Mouse (Mus musculus): ENCODE measurements around the gene Slc13a5.

Slc13a5 gene

DNA sequence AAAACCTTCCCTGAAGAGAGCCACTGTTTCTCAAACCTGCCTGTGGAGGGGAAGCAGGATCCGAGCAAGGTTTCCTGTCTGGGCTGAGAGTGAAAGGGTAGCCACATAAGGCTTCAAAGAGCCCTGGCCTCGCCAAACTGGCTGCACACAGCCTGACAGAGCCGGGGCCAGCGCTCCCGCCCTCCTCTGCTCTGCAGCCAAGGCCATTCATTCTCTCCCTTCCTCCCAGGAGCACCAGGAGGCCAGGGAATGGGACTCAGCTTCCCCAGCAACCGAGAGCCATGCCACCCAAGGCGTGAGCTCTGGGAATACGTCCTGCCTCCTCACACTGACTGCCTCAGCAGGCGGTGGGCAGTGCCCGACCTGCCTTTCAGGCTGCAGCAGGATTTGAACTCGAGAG lies 1.5 kb downstream of the Slc13a5 start:
- no peak for DNase-seq (ENCODE audit: low read depth)

DNA sequence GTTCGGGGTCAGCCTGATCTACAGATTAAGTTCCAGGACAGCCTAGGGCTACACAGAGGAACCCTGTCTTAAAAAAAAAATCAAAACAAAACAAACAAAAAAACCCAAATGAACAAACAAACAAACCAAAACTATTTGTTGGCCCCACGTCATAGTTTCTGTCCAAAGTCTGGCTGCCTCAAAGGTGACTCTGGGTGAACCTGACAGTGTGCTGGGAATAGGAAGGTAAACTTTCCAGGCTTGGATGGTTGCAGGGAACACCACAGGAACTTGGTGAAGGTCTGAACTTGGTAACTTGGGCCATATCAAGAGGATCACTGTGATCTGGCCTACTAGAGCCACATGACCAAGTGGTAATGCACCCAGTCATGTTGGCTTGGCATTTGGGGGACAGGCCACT lies 10.6 kb downstream of the Slc13a5 start:
- no peak for DNase-seq (ENCODE audit: low read depth)

DNA sequence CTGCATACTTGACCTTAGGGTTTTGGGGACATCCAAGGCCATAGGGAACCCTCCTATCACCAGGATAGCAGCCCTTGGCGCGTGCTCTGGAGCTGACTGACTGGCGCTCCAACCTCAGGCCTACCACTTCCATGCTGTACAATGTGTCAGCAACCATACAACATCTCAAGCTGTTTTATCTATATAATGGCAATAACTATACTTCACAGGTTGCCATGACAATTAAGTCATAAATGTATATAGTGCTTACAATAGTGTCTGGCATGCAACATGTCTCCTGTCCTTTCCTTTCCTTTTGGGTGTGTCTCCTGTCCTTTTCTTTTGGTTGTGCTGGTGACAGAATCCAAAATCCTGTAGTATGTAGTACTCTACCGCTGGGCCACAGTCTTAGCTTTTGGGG lies 11.4 kb downstream of the Slc13a5 start:
- DNase-seq (ENCODE audit: low read depth) = no peak

DNA sequence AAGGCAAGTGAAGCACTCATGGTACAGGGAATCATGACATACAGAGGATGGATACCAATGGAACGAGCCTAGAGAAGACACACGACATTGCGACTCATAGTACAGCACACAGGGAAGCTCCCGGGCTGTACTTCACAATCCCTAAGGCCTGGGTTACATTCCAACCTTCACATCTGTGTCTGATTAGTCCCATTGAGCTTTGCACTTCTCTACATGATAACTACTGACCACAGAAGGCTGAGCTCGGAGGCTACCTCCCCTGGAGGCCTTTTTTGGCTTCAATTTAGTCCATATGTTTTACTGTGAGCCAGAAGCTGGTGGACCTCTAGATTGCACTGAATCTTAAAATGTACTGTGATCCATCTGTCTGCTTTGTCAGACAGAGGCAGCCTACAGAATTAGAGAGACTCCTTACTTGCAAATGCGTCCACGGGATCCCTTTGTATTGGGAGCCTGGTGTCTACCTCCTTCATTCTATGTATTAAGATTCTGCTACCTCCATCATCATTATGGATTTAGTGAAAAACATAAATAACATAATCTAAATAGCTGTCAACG lies 21.7 kb downstream of the Slc13a5 start:
- DNase-seq (ENCODE audit: low read depth) = no peak

DNA sequence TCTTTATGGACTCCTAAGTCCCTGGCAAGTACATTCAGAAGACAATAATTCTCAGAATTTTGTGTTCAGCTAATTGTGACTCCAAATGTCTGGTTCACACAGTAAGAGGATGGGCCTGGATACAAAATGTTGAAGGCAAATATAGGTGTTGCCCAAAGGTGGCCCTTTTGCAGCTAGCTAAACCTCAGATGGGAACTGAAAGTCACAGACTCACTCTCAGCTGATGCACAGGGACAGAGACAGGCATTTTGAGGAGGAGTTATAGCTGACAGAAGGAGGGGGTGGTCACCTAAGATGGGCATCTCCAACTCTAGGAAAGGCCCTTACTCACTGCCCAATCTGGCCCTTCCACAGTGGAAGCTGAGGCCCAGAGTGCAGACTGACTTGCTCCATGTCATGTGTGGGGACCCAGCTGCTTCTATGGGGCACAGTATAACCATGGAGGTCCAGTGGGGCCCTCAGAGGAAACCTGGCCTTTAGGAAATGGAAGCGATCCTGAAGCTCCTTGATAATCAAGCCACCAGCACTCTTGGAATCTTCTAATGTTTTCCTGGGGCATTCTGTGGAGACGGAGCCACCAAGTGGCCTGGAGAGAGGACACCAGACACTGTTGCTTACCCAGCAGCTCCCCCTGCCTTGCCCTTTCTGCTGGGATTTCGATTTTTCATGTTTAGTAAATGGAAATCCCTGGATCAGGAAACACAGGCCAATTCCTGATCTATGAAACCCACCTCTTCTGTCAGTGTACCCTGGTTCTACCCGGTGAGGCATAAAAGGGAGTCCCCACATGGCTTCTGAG lies 26.8 kb downstream of the Slc13a5 start:
- no peak for DNase-seq (ENCODE audit: low read depth)

DNA sequence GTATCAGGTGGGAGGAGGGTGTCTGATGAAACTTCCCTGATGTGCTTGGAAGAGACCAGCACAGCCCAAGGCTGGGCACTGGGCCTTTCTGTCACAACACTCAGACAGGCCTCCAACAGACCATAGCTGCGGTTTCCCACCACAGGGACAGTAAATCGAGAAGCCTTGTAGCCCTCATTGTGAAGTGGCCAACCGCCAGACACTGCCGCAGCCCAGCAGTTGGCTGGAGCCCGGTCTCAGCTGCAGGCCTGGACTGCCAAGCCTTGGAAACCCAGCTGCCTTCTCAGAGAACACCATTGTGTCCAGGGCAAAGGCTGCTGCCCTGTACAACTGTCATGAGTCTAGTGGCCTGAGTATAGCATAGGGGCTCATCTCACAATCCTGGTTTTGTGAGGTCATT lies 33.0 kb downstream of the Slc13a5 start:
- DNase-seq (ENCODE audit: low read depth) = peak; percentile 36

DNA sequence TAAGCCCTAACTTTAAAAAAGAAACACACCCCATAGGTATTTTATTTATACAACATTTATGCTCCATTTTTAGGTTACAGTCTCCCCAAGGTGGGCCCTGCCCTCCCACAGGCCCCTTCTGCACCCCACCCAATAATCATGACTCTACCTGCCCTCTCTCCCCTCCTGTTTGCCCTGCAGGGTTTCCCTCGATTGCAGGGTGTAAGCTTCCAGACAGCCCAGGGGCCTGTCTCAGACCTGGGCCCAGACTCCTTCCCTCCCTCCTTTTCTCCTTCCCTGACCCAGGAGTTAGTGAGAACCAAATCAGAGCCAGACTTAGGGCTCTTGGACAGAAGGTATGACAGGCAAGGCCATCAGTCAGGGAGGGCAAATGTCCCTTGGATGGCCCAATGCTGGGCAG lies 34.0 kb downstream of the Slc13a5 start:
- no peak for DNase-seq (ENCODE audit: low read depth)

DNA sequence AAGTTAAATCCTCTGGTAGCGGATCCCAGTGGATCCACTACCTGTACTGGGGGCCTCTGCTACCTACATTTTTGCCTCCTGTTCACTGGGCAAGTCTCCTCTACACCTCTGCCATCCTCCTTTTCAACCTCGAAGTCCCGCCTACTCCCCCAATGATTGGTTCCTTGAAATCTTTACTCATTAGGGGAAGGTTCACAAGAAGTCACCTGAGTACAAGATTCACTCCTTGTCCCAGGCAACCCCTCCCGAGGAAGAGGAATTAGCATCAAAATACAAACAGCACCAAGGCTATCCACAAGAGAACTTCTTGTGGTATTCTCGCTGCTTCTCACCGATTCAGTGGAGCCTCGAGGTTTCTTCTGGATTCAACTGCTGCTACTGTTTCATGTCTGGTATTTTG lies 35.0 kb downstream of the Slc13a5 start:
- DNase-seq (ENCODE audit: low read depth) = no peak

DNA sequence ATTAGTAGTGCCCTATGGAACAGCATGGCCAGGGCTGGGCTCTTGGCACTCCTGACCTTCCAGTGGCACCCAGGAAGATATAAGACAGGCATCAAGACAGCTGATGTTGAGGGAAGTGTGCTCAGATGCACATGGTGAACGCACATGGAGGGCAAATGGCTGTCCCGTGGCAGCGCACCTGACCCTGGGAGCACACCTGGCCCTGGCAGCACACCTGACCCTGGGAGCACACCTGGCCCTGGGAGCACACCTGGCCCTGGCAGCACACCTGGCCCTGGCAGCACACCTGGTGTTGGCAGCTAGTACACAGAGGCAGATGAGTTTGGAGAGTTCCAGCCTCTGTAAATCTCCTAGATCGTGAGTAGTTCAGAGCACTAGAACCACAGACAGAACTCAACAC lies 38.5 kb downstream of the Slc13a5 start:
- DNase-seq (ENCODE audit: low read depth) = no peak

DNA sequence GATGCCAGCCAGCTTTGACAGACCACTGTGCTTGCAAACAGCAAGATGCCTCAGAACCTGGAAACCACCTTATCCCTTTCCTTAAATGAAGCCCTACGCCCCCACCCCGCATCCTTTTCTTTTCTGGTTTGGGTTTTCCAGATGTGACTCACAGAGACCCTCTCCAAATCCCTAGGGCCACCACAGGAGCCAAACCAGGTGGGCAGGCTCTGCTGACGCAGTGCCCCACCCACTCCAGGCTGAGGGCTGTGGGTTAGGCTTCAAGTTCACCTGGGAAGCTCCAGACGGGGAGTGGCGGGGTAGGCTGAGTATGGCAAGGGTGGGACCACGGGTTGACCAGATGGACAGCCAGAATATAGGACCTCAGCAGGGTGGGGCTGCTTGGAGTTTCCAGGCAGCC lies 40.1 kb downstream of the Slc13a5 start:
- DNase-seq (ENCODE audit: low read depth) = no peak

DNA sequence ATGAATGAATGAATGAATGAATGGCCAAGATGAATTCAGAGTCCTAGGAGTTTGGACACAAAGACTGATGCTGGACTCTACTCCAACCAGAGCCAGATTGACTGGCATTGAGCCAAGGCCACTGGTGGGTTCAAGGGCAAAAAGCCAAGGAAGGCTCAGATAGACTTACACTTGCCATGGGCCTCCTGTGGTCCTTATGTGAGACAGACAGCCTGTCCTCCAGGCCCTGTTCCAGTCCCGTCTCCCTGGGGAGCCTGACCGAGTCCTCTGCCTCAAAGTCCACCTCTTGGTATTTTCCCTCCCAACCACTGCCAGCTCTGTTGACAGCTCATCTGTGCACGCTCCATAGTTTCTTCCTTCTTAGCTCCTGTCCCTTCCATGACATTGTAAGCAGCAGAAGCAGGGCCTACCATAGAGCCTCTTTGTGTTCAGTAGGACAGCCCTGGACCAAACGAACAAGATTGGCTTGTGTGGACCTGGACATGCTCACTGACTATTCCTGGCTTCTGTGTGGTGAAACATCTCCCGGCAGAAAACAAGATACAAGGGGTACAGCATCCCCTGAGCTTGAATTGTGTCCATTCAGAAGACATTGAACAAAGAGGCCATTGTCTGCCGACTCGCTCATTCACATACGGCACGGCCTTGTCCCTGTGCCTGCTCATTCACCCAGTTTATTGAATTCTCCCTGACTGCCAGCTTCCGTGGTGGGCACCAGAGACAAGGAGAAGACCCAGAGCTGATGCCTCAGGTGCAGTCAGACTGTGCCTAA lies 40.8 kb downstream of the Slc13a5 start:
- no peak for DNase-seq (ENCODE audit: low read depth)

DNA sequence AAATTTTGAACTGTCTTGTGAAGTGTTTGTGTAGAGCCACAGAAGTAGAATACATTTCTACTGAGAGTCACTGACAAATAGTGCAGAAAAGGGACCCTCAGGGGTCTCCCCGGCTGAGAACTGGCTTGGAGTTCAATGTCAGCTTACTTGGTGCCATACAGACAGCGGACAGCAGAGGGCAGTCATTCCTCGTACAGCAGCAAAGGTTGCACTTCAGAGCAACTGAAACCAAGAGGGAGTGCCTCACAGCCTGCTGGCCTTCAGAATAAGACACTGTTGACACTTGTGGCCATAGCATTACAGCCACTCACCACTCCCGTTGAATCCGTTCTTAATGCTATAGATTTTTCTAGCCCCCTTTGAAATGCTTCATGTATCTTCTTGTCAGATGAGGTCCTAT lies 42.2 kb downstream of the Slc13a5 start:
- DNase-seq (ENCODE audit: low read depth) = peak; percentile 84

DNA sequence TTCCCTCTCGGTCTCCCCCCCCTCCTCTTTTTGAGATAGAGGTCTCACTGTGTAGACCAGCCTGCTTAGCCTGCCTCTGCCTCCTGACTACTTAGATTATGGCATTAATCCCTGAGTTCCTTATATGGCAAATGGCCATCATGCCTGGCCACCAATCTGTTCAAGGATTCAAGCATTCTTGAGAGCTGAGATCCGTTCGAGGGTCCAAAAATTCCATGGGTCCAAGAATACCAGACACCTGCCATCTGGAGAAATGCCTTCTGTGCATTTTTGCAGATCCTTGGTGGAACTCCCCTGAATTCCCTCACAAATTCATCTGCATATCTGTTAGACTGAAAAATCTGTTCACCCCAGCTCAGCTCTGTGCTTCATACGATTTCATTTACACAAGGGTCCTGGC lies 43.6 kb downstream of the Slc13a5 start:
- no peak for DNase-seq (ENCODE audit: low read depth)

DNA sequence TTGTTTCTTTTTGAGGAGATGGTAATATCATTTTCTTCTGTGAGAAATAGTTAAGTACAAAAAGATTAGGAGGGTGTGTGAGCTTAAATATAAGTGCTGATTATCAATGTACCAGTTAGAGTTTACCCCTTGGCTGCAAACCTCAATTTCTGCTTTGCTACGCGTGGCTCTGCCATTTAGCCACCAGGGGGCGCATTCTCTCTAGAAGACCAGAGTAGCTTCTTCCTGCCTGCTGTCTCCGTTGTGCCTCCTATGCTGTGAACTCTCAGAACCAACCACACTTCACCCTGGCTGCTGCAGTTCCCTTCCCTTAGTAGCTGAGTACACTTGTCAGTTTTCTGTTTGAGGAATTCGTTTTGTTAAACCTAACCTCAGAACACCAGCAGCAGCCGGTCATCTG lies 45.7 kb downstream of the Slc13a5 start:
- DNase-seq (ENCODE audit: low read depth) = peak; percentile 83

DNA sequence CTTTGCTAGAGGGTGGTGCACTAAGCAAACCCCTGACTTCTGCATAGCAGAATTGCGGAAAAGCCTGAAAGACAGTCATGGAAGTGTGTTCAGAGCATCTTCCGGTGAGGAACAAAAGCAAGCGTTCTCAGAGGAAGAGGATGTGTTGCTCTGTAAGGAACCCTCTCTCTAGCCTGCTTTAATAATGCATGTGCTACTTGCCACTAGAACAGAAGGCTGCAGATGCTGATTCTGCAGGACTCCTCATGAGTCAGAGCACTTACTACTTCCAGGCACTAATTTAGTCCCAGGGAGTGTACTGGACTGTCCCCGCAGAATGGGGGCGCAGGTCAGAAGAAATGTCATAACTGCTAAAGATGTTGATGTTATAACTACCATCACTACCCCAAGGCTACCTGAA lies 49.9 kb downstream of the Slc13a5 start:
- DNase-seq (ENCODE audit: low read depth) = peak; percentile 11

DNA sequence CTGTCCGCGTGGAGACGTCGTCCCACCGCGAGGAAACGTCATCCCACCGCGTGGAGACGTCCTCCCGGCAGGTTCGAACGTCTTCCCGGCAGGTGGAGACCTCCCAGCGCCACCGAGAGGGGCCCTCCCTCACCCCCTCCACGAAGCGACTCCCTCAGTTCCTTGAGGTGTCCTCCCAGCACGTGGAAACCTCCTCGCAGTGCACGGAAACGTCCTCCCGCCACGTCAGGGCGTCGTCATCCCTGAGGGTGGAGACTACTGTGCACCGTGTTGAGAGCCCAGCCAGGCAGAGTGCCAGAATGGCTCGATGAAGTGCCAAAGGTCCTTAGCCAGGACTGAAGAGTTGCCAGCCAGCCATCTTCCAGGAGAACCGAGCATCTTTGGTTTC lies 51.6 kb downstream of the Slc13a5 start, which contains the start of gene Med31:
Gene Med31 (minus strand): TSS at position 183 of the 388 bp plus-strand sequence.
- DNase-seq (ENCODE audit: low read depth) = peak; percentile 67

DNA sequence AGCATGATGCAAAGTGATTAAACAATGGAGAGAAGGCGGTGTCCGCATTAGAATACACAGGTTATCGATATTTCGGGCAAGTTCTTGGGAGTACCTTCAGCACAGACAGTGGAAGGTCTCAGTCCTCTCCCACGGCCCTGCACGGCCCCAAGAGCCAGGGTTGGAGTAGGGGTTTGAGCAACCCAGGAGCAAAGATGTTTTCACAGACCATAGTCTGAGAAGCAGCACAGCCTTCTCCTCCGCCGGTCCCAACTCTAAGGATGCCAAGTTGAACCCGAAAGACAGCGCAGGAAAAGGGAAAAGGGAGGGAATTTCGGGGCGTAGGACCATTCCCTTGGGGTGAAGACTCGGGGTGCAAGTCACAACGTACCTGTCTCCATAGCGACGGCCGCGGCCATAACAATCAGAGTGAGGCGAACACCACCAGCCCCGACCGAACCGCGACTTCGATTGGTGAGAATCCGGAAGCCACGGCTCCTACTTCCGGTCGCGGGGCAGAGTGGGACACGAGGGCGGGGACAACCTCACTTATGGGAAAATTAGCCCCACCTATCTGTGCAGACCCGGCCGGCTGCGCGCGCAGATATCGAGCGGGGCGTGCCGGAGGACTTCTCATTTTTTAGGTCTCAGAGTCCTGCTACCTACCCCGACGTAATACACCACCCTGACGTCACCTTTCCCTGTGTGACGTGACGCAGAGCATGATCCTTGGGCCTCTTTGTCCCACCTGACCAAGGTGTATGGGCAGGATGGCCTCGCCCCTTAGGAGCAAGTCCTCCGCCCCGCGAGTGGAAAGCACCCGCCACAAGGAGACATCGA lies 52.2 kb downstream of the Slc13a5 start:
- peak; percentile 97 for DNase-seq (ENCODE audit: low read depth)

DNA sequence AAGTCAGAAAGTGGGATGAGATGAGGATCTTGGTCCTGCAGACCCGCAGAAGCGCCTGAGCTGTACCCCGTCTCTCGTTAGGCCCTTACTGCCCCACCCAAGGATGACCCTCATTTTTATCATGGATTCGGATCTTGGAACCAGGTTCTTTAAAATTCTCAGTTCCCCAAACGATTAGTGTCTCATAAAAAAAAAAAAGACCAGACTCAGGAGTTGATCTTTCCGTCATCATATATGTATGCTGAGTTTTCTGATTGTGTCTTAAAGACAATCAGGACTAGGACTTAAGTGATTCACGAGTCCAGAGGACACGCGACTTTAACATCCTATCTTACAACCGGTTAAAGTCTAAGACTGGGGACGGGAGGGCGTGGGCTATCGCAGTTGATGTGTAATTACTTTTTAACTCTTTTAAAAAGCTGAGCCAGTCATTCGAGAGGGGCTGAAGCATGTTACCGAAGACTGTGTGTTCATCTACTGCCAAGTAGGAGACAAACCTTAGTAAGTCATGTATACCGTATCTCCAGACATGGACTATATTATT lies 59.1 kb downstream of the Slc13a5 start:
- DNase-seq (ENCODE audit: low read depth) = peak; percentile 26

DNA sequence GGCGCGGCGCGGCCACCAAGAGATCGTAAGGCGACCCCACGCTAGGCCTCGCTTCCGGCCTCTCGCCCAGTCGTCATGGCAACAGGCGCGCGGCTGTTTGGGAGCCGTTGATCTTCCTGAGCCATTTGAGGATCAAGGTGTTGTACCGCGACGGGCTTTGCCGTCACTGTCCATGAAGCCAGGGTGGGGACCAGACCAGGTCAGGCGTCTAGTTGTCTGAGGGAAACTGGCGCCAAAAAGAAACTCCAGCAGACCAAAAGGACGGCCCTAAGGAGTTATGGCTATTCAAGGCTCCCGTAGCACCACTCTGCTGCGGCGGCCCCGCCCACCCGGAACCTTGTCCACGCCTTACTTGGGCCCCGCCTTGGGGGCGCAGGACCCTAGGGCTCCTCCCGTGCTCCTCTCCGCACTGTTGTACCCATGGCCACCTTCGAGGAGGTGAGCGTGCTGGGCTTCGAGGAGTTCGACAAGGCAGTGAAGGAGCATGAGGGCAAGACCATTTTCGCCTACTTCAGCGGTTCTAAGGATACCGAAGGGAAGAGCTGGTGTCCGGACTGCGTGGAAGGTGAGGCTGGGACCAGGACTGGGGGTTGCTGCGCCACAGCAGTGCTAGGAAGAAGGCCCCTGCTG lies 59.7 kb downstream of the Slc13a5 start, which contains the start of the genes 4933427D14Rik and Txndc17:
Gene 4933427D14Rik (minus strand): TSS at position 256 of the 630 bp plus-strand sequence.
Gene Txndc17 (plus strand): TSS at position 344 of the 630 bp plus-strand sequence.
- peak; percentile 90 for DNase-seq (ENCODE audit: low read depth)

DNA sequence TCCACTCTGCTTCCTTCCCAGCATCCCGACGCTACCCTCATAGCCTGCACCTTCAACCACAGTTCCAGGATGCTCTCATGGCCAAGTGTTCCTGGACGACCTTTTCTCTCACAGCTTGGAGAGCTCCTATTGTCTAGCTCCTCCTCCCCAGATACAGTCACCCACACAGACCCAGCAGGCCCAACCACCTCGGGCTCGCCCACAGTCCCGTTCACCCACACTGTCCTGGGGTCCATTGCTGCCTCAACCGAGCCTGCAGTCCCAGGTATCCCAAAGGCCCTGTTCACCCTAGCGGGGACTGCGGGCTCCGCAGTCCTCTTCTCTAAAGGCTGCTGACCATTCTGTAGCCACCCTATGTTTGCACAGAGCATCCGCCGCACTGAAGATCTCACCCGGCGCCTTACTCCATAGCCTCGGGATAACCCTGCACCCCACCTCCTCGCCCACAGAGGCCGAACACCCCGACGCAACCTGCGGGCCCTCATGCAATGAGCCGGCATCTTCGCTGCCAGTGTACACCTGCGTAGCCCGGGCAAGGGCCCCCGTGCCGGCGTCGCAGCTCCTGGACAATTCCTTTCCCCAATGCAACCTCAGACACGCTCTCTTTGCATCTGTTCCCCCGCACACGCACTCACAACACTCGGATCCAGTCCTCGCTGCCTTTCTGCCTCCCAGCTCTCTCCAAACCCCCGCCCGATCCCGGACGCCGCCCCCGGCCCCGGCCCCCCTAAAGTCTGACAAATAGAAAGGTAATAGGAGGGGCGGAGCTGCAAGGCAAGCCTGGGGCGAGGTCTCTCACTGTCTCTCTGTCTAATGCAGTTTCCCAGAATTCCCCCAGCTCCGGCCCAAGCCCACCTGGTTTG lies 60.5 kb downstream of the Slc13a5 start, which contains the start of gene Gm43951:
Gene Gm43951 (minus strand): TSS at position 500 of the 863 bp plus-strand sequence.
- peak; percentile 47 for DNase-seq (ENCODE audit: low read depth)

Data from 416B (cell line).